Mouse (Mus musculus): Measurements from ENCODE around the gene Thada.
"Not testable (repeated sequence)": the region's sequence is repeated elsewhere in the genome, so short reads cannot be mapped to it uniquely, and the experiment has no call there.

Thada gene

DNA sequence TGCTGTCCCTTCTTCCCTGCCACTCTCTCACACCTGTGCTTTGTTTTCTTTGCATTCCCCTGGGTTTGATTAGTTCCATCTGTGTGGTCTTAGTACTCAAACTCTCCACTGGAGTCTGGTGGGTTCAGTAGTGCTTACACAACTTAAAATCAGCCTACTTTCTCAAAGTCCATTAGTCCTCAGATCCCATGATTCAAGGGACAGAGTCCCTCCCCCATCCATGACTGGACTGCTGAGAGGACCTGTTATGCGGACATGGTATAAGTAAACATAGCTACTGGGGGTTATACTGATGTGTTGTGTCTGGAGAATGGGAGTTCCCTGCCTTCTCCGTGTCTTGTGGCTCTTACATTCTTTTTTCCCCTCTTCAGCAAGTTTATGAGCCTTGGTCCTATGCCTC lies 237.8 kb downstream of the Thada start:
- no peak for DNase-seq (ENCODE audit: low read depth, low spot score)

DNA sequence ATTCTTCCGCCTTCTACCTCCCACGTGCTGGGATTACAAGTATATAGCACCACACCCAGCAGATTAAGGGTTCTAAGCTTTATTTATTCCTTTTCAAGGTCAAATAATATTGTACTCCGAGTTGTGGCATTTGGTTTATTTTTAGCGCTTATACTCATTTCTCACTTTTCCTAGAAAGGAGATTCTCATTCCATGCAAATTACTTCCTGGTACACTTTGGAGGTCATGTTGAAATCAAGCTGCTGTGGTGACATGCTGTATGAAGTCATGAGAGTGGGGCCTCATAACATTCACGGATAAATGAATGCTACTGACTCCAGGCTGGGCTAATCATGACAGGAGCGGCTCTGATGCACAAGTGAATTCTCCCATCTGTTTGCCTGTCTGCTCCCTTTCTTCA lies 239.3 kb downstream of the Thada start:
- DNase-seq (ENCODE audit: low read depth, low spot score), result no peak

DNA sequence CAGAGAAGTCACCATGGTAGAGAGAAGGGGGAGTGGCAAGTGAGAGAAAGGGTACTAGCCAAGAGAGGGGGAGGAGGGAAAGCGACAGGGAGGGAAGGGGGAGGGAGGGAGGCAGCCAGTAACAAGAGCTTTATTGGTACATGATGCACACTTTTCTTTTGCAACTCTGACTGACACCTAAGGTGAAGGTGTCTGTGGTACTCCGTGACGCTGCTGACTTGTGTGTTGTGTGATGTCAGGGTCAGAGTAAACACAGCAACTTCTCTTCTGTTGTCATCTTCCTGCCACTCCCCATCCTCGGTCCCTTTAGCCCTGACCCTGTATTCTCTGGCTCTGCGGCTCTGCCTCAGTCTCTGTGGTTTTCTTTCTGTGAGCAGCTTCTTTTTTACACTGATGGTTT lies 239.8 kb downstream of the Thada start:
- DNase-seq (ENCODE audit: low read depth, low spot score), result no peak

DNA sequence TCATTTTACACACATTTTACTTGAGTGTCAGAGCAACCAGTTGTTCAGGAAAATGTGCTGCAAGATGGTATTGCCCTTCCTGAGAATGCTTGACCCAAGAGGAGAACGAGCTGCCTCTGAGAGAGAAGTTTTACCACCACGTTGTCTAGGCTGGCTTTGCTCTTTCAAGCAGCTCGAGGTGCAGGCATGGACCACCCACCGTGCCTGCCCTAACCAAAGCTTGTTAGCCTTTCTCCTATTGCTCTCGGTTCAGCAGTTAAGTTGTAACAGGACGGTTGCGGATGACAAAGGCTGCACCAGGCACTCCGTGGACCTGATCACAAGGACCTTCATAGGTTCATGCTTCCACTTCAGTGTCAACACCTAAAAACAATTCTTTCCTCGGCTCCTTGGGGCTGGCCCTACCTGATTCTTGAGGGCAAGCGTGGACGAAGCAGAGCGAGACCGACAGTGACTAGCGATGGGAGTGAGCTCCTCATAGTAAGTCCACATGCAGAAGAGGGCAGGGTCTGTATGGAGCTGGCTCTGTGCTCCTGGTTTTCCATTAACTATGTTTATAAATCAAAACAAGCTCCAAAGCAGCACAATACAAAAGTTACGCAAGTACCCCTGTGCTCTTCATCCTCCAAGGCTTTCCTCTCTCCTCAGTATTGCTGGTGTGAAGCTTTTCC lies 241.7 kb downstream of the Thada start:
- no peak for DNase-seq (ENCODE audit: low read depth, low spot score)

DNA sequence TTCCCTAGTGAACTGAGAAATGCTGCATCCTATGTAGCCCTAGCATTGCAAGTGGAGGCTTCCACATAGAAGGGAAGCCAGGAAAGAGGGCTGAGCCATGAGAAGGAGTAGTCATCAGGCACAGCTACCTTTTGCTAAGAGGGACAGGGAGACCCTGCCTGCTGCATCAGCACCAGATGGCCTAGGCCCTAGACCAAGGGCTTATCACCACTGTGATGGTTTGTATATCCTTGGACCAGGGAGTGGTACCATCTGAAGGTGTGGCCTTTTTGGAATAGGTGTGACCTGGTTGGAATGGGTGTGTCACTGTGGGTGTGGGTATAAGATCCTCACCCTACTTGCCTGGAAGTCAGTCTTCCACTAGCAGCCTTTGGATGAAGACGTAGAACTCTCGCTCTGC lies 247.2 kb downstream of the Thada start:
- not testable (repeated sequence) for DNase-seq (ENCODE audit: low read depth, low spot score)

DNA sequence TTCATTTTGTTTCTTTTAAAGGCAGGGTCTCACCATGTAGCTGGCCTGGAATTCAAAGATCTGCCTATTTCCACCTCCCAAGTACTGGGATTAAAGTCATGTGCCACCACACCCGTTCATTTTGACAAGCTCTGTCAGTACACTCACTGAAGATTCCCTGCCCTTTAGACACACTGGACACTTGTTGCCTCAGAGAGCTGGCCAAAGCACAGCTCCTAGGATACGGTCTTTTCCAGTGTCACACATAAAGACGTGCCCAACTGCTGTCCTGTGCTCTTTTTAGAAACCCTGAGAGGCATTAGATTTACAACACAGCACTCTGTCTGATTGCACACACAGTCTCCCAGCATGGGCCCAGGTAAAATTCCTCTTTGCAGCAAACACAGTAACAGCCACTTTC lies 248.3 kb downstream of the Thada start:
- no peak for DNase-seq (ENCODE audit: low read depth, low spot score)

DNA sequence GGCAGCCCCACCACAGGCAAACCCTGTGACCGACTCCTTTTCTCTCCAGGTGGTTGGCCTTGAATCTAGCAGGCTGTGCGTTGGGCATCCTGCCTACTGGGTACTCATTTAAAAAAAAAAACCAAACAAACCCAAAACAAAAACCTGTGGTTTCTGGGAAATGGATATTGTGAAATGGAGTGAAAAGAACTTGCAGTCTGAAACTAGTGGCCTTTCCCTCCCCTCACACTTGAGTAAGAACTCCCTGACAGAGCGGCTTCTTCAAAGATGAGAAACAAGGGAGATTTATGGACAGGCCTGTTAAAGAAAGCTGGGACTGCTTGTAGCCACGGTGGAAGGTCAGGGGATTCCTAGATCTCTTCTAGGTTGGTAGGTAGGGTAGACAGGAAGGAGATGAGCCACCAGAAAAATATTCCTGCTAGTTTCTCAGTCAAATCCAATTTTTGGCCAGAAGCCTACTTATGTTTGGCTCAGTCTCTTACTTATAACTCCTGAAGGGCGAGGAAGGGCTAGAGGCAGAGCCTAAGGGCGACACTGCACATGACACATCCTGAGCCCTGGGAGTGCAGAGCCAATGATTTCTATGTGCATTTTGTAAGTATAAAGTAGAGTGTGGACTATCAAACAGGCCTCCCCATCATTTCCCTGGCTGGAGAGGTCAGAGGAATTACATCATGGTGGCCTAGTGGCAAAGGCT lies 250.6 kb downstream of the Thada start:
- no peak for DNase-seq (ENCODE audit: low read depth, low spot score)

DNA sequence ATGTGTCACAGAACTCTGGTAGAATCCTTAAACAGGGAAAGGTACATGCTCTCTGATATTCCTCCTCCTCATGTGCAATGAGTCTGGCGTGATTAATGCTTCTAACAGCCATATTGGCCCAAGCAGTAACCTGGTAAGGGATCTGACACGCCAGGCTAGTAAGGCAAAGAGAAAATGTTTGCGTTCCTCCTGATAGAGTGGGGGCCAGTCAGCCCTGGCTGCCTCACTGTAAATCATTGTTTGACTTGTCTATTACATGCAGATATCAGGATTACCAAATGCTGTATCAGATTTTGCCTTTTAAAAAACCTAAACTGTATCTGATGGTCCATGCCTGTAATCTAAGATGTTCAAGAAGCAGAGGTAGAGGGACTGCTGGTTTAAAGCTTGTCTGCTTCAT lies 252.5 kb downstream of the Thada start:
- no peak for DNase-seq (ENCODE audit: low read depth, low spot score)

DNA sequence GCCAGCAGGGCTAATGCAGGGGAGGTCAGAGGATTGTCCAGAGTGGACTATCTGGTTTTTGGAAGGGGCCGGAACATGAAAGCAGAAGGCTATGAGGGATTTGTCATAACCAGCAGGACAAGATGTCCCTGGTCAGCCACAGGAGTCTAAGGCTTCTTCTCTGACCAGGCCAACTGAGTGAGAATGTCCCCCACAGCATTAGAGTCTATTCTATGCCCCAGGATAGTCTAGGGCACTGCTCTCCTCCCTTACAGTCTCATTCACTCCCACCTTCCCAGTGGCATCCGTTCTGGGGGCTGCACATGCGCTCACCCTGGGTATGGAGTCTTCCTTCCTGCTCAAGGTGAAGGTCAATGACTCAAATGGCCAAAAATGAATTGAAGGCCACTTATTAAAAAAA lies 258.4 kb downstream of the Thada start:
- no peak for DNase-seq (ENCODE audit: low read depth, low spot score)

DNA sequence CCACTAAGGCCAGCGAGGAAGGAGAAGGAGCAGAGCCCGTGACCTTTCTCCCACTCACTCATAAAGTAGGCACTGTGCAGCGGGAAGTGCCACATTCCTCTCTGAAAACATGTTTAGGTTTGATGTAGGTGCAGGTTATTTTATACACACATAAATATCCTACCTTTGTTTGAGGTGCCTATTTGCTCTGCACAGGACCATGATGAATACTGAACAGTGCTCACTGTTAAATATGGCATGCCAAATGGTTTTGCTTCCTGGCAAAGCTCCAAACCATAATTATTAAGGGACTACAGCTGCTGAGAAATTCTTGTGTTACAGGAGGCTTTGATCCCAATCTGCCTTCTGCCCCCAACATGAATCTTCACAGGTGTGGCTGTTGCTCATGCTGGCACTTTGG lies 259.8 kb downstream of the Thada start:
- DNase-seq (ENCODE audit: low read depth, low spot score), result no peak

DNA sequence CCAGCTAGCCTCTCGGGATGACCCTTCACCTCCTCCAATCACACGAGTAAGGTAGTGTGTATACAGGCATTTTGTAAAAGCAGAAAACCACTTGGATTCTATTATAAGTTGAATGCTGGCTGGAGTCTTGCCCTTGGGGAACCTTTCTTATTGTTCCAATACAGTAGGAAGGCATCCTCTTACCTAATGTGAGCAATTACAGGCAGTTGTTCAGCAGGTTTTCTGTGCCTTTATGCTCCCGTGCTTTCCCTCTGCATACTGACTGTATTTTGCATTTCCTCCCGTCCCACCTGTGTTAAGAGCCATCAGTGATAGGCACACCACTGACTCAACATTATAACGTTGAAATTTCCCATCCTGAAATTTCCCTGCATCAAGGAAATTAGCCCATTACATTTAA lies 261.0 kb downstream of the Thada start:
- DNase-seq (ENCODE audit: low read depth, low spot score), result no peak

DNA sequence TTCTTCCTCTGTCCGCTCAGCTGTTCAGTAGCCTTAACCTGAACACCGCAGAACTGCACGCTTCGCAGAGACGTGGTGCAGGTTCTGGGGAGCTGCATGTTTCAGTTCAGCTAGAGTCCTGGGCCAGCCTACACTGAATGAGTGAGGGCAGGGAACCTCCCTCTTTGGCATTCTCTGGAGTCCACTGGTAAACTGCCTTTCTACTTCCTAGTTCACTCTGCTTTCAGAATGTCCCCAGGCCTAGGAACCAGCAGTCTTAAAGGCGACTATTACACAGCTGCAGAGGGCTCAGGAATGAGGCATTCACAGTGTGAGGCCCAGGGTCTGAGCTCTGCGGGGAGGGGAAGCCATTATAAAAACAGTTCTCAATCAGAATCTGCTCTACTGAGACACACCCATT lies 262.7 kb downstream of the Thada start:
- no peak for DNase-seq (ENCODE audit: low read depth, low spot score)

DNA sequence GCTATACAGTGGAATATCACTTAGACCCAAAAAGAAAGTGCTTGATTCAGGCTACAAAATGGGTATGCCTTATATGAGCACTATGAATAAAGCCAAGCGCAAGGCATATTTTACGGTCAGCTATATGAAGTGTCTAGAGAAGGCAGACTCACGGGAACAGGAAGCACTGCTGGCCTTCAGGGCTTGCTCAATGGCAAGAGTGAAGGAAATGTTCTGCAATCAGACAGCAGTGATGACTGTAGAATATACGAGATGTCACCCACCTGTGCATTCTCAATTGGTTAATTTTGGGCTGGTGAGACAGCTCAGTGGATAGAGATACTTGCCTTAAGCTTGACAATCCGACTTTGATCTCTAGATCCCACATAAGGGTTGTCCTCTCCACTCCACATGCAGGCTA lies 264.8 kb downstream of the Thada start:
- DNase-seq (ENCODE audit: low read depth, low spot score), result no peak

DNA sequence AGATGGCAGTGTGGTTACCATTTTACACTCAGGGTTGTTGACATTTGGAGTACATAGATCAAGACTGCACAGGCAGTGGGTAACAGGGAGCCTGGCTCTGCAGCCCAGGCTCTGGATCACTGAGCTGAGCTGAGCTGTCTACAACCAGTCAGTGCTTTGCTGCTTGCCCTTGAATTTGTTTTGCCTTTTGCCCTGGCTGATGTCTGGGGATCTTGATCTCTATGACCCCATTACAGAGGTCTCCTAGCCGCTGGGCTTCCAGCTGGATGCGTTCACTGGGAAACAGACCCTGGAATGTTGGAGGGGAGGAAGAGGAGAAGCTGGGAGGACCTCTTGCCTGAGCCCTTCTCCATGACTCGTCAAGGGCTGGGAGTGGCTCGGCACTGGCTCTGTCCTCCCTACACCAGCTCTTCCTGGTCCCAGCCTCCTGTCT lies 268.1 kb downstream of the Thada start:
- DNase-seq (ENCODE audit: low read depth, low spot score), result no peak

DNA sequence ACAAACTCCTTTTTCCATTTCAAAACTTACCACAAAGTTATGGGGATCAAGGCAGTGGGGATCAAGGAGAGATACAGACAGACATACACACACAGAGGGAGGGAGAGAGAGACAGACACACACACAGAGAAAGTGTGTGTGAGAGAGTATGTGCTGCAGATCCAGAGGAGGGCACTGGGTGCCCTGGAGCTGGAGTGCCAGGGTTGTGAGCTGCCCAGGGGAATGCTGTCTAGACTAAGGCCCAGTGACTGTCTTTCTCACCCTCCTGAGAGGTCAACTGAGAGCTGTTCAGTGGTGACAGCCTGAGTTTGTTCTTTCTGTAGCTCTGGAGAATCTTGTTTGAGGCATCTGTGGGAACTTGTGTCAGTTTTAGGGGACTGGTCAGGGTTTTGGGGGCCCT lies 269.7 kb downstream of the Thada start:
- DNase-seq (ENCODE audit: low read depth, low spot score), result no peak

DNA sequence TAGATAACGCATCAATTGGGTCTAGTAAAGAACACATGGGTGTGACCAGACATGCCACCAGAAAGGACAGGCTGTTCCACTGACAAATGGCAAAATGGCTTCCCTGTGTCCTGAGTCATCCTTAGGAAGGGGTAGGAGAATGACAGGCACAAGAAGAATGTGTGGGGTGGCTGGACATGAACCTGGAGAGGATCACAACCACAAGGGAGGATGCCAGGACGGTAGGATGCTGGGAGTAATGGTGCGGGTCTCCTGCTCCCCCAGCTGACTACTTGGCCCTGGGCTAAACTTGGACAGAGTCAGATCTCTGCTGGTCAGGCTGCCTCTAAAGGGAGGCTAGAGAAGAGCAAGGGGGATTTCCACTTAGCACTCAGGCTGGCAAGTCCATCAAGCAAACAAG lies 270.2 kb downstream of the Thada start:
- no peak for DNase-seq (ENCODE audit: low read depth, low spot score)

DNA sequence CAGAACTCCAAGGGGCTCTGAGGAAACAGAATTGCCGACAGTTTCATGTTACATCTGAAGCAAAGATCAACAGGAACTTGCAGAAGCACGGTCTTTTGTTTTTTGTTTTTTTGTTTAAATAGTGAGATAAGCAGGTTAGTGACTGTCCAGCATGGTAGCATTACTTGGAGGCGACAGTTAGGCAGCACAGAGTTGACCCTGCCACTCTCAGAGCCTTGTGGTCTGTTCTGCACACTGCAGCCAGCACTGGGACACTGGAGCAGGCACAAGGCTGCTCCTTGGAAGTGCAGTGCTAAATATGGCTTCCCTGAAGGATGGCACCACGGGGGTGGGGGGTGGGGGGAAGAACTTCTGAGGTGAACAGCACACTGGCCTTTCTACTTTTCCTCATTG lies 271.0 kb downstream of the Thada start:
- DNase-seq (ENCODE audit: low read depth, low spot score), result no peak

DNA sequence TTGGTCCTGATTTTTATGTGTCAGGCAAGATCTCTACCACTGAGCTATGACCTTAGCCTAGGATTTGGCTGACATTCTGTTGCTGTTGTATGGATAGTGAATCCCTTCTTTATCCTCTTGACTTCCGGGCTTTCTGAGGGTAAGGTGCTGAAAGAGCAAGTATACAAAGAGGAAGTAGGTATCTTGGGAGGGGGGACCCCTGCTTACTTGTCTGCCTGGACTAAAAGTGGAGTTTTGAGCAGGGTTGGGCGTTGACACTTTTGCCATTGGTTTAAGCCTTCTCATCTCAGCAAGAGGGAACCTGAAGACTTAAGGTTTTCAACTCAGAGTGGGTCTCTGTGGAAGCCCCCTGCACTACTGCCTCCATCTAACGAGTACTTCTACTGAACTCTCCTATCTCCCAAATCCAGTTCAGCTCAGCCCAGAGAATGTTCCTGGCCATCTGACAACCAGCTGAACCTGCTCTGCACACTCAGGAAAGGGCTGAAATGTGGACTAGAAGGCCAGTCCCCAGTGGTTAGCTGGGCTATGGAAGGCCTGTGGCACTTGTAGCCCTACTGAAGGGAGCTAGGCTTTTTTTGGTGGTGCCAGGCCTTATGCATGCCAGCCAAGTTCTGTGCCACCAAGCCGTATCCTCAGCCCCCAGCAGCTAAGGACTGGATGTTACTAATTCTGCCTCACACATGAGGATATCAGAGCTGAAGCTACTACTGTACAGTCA lies 271.6 kb downstream of the Thada start:
- no peak for DNase-seq (ENCODE audit: low read depth, low spot score)

DNA sequence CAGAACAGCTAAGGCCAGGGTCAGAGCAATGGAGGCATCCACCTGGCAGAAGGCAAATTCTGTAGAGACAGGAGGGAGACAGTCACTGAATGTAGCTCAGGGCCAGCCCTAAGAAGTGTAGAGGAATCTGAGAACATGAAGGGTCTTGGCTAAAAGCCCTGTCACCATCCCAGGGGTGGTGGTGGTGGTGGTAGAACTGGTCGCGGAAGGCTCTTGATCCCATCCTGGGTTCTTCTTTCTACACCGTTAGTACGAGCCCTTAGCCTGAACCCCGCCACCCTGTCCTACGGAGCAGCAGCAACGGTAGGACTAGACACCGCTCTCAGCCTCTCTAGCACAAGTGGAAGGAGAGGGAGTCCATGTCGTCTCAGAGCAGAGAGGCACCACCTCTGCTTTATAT lies 272.6 kb downstream of the Thada start:
- DNase-seq (ENCODE audit: low read depth, low spot score), result no peak

DNA sequence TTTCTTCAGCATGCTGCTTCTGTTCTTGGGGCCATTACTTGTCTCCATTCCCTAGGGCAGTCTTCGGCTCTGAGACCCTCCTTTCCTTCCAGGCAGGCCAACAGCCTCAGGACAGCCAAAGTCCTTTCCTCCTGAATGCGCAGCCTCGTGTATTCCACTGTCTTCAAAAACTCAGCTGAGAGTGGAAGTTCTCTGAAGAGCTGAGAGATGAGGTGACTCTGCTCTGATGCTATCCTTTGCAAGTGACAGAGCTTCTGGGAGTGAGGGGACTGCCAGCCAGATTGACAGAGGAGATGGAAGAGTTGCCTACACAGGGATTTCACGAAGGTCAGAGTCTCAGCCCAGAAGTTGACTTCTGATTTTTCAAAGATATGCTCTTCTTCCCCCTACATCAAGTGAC lies 274.1 kb downstream of the Thada start:
- DNase-seq (ENCODE audit: low read depth, low spot score), result no peak

DNA sequence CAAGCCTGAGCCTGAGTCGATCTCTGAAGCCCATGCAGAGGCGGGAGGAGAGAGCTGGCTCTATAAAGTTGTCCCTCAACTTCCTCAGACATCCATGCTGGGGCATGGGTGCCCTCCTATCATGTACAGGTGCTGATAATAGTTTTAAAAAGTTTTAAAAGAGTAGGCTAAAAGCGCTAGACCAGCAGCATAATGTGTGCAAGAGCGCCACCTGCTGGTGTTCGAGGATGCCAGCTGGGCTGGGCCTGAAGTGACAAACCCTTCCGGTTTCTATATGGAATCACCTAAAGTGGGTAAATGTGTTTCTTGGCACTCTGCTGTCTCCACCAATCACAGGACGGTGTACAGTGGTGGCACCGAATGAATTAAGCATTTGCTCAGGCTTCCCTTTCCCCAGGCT lies 275.1 kb downstream of the Thada start:
- peak; percentile 80 for DNase-seq (ENCODE audit: low read depth, low spot score)

DNA sequence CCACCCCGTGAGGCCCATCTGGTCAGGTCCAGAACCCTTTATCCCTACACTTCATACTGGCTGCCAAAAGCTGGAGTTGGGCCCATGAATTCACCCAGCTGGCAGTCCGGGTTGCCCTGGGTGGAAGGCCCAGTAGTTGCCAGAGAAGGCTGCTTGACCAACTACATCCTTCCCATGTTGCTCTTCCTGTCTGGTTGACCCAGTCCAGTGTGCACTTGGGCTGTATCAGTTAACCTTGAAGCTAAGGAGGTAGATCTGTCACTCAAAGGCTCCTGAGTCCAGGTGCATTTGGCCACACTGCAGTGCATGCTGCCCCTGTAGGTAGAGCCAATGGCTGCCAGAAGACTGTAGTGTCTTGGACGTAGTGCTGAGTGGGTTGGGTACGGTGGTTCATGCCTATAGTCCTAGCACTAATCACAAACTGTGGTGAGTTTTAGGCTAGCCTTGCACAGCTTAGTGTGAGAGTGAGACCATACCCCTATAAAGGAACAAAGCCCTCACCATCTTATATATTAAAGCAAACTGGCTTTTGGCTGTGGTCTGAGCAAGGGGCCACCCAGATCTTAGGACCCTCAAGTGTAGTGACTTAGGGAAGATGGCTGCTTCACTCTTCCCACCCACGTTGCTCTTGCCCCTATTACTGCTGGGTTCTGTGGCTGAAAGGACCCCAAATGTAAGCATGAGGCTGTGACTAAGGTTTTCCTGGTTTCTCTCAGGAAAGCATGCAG lies 276.7 kb downstream of the Thada start:
- no peak for DNase-seq (ENCODE audit: low read depth, low spot score)
